Mouse (Mus musculus): ENCODE results near the gene Gm5475. TPM values are rescaled to one million over a fixed set of nuclear protein-coding genes. Genes with fewer than 3 reads are reported as not detected.

Gene Gm5475
- polyA plus RNA-seq, 1 experiment from 2014 or later, result 0.04 TPM

DNA sequence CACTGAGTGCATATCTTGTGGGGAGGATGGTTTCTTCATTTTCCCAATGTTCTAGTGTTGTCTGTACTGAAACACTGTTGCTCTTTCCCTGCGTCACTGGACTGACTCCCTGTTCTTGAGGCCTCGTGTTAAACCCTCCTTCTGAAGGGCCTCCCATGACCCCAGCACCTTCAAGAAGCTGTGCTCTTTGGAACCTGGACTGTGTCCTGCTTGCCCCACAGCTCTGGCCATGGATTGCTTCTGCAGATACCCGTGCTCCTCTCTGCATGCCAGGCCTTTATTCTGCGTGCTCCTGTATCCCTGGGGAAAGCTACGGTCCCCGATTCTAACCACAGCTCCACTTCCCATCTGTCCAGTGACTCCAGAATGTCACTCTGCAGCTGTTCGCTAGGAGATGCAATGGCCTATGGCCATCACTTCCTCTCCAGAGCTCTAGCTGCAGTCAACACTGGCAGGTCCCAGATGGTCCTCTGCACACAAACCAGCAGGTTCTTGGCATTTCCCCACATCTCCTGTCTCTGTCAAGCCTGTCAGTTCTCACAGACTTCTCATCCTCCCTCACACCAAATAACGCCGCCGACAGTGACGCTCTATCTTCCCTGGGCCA lies 8.1 kb downstream of the Gm5475 start:
- Histone ChIP-seq H3K36me3 (ENCODE audit: control insufficient read depth, insufficient read depth) (no peaks in the 10 kb centered on the region), H3K27ac (ENCODE audit: low read length) (no peak overlapping the region), H3K4me3 (ENCODE audit: low read depth, low read length) (no peak overlapping the region), H3K9me3 (replicated peaks; ENCODE audit: control insufficient read depth, low read length) (no peaks in the 10 kb centered on the region), H3K4me1 (ENCODE audit: control insufficient read depth, low read depth, low read length) (peaks cover 10% of the 10 kb centered on the region), H3K4me2 (ENCODE audit: low read depth, low read length) (no peak overlapping the region), H3K9ac (ENCODE audit: low read depth, low read length) (no peak overlapping the region), H3K27me3 (ENCODE audit: control insufficient read depth, insufficient read depth, low read depth, low read length) (peaks cover 4% of the 10 kb centered on the region)
- 64% methylated on average over 11 of the region's 11 CpGs for WGBS (ENCODE audit: insufficient replicate concordance)
- no peak for ATAC-seq (ENCODE audit: low read depth)

DNA sequence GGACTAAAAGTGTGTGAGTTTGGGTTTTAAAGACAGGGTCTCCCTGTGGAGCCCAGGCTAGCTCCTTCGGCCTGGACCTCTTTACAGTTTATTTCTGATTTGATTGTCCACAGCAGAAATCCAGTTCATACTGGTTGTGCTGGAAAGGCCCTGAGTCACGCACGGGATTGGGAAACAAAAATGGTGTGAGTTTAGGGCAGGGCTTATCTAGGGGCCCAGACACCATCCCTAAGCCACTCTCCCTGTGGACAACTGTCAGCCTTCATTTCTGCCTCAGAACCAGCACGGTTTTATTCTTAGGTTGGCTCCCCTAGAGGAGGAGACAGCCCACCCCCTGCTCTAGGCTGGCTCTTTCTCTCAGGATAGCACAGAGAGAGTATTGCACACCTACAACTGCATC lies 11.3 kb downstream of the Gm5475 start:
- Histone ChIP-seq H3K36me3 (ENCODE audit: control insufficient read depth, insufficient read depth) (no peaks in the 10 kb centered on the region), H3K4me3 (ENCODE audit: low read depth, low read length) (no peak overlapping the region), H3K27ac (ENCODE audit: low read length) (no peak overlapping the region), H3K27me3 (ENCODE audit: control insufficient read depth, insufficient read depth, low read depth, low read length) (no peaks in the 10 kb centered on the region), H3K9me3 (replicated peaks; ENCODE audit: control insufficient read depth, low read length) (no peaks in the 10 kb centered on the region), H3K4me2 (ENCODE audit: low read depth, low read length) (no peak overlapping the region), H3K9ac (ENCODE audit: low read depth, low read length) (0 out of 2 replicates have a peak overlapping the region, but pooled peaks have one; percentile 4), H3K4me1 (ENCODE audit: control insufficient read depth, low read depth, low read length) (peaks cover 10% of the 10 kb centered on the region)
- WGBS (ENCODE audit: insufficient replicate concordance), result 32% methylated on average over 4 of the region's 4 CpGs
- ATAC-seq (ENCODE audit: low read depth), result peak; percentile 71

DNA sequence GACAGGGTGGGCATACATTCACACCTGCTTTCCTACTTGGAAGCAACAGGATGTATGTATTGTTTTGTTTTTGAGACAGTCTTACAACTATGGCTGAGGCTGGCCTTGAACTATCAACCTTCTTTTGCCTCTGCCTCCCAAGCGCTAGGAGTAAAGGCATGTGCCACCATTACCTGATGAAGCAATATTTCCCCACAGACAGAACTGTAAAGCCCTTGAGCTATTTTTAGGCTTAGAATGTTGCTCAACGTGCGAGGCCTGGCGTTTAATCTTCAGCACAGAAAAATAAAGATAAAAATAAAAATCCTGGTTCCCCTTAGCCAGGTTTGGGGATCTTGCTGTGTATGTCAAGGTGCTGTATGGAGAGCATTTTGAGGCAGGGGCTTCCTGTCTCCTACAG lies 14.2 kb downstream of the Gm5475 start:
- H3K36me3 ChIP-seq (ENCODE audit: control insufficient read depth, insufficient read depth), result no peaks in the 10 kb centered on the region
- H3K4me2 ChIP-seq (ENCODE audit: low read depth, low read length), result no peak overlapping the region
- H3K27me3 ChIP-seq (ENCODE audit: control insufficient read depth, insufficient read depth, low read depth, low read length), result no peaks in the 10 kb centered on the region
- H3K9ac ChIP-seq (ENCODE audit: low read depth, low read length), result no peak overlapping the region
- no peaks in the 10 kb centered on the region for H3K9me3 ChIP-seq (replicated peaks; ENCODE audit: control insufficient read depth, low read length)
- peak; percentile 42 for ATAC-seq (ENCODE audit: low read depth)
- WGBS (ENCODE audit: insufficient replicate concordance), result 38% methylated on average over 4 of the region's 4 CpGs
- H3K27ac ChIP-seq (ENCODE audit: low read length), result no peak overlapping the region
- peaks cover 10% of the 10 kb centered on the region for H3K4me1 ChIP-seq (ENCODE audit: control insufficient read depth, low read depth, low read length)
- H3K4me3 ChIP-seq (ENCODE audit: low read depth, low read length), result no peak overlapping the region

DNA sequence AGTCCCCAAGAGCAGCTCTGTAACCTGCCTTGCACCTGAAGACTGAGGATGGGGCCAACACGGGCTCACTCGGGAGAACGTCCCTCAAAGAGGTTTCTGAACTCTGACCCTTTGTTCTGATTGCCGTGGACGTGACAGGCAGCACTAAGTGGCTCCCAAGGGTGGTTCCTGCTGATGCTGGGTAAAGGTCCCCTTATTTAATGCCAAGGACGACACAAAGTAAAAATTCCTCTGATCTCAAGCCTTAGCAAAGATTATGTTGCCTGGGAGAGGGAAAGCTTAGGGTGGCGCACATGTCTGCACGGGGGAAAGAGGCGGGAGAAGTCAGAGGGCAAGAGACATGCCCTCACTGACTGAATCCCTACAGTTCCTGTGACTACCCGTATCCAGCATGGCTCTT lies 14.6 kb downstream of the Gm5475 start:
- H3K9ac ChIP-seq (ENCODE audit: low read depth, low read length), result no peak overlapping the region
- no peaks in the 10 kb centered on the region for H3K36me3 ChIP-seq (ENCODE audit: control insufficient read depth, insufficient read depth)
- H3K27me3 ChIP-seq (ENCODE audit: control insufficient read depth, insufficient read depth, low read depth, low read length), result no peaks in the 10 kb centered on the region
- no peak overlapping the region for H3K4me3 ChIP-seq (ENCODE audit: low read depth, low read length)
- H3K27ac ChIP-seq (ENCODE audit: low read length), result no peak overlapping the region
- H3K9me3 ChIP-seq (replicated peaks; ENCODE audit: control insufficient read depth, low read length), result no peaks in the 10 kb centered on the region
- H3K4me2 ChIP-seq (ENCODE audit: low read depth, low read length), result no peak overlapping the region
- peaks cover 10% of the 10 kb centered on the region for H3K4me1 ChIP-seq (ENCODE audit: control insufficient read depth, low read depth, low read length)
- ATAC-seq (ENCODE audit: low read depth), result peak; percentile 56
- 61% methylated on average over 10 of the region's 10 CpGs for WGBS (ENCODE audit: insufficient replicate concordance)

DNA sequence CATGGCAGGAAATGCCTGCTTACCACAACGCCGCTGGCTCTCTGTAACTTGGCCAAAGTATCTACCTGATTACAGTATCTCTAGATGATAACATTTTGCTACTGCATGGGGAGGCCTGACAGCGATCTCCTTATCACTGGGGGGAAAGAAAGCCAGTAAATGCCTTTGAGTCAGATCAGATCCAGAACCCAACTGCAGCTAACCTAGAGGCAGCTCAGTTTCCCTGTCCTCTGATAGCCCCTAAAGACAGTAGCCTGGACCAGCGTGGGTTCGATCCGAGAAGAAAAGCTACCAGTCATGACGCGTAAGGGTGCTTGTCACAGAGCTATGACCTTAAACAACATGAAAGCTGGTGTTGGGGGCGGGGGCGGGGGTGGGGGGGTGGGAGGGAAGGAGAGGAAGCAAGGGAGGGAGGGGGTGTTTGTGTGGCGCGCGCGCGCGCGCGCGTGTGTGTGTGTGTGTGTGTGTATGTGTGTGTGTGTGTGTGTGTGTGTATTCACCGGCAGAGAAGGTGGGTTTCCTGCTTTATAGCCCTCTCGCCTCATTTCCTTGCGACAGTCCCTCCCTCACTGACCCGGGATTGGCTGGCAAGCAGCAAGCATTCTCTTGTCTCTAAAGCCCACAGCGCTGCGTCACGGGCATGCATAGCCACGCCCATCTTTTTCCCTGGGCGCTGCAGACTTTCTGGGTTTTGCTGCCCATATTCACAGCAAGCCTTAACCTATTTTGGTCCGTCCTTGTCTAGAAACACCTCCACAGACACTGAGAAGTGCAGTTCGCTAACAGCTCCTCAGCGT lies 21.4 kb downstream of the Gm5475 start:
- Histone ChIP-seq H3K4me2 (ENCODE audit: low read depth, low read length) (peak overlapping the region; percentile 70), H3K9ac (ENCODE audit: low read depth, low read length) (peak overlapping the region; percentile 47), H3K9me3 (replicated peaks; ENCODE audit: control insufficient read depth, low read length) (no peaks in the 10 kb centered on the region), H3K27ac (ENCODE audit: low read length) (peak overlapping the region; percentile 39), H3K36me3 (ENCODE audit: control insufficient read depth, insufficient read depth) (no peaks in the 10 kb centered on the region), H3K4me3 (ENCODE audit: low read depth, low read length) (peak overlapping the region; percentile 50), H3K4me1 (ENCODE audit: control insufficient read depth, low read depth, low read length) (peaks cover 10% of the 10 kb centered on the region), H3K27me3 (ENCODE audit: control insufficient read depth, insufficient read depth, low read depth, low read length) (no peaks in the 10 kb centered on the region)
- under 1% methylated on average over 21 of the region's 31 CpGs for WGBS (ENCODE audit: insufficient replicate concordance)
- ATAC-seq (ENCODE audit: low read depth), result peak; percentile 98

DNA sequence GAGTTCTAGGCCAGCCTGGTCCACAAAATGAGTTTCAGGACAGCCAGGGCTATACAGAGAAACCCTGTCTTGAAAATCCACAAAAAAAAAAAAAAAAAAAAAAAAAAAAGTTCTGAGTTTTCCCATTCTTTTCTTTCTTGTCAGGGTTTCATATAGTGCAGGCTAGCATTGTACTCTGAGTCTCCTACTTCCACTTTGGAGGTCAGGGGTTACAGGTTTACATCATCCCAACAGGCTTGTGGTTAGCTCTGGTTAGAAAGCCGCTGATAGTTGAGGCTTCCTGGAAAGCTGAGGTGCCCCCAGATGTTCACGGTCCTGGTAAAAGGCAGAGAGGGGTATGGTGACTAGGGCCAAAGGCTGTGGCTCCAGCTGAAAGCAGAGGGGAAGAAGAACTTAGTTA lies 24.9 kb downstream of the Gm5475 start:
- H3K36me3 ChIP-seq (ENCODE audit: control insufficient read depth, insufficient read depth), result no peaks in the 10 kb centered on the region
- no peaks in the 10 kb centered on the region for H3K9me3 ChIP-seq (replicated peaks; ENCODE audit: control insufficient read depth, low read length)
- no peak for ATAC-seq (ENCODE audit: low read depth)
- H3K9ac ChIP-seq (ENCODE audit: low read depth, low read length), result no peak overlapping the region
- peaks cover 10% of the 10 kb centered on the region for H3K4me1 ChIP-seq (ENCODE audit: control insufficient read depth, low read depth, low read length)
- no peak overlapping the region for H3K4me3 ChIP-seq (ENCODE audit: low read depth, low read length)
- H3K4me2 ChIP-seq (ENCODE audit: low read depth, low read length), result no peak overlapping the region
- WGBS (ENCODE audit: insufficient replicate concordance), result 12% methylated on average over 2 of the region's 2 CpGs
- H3K27ac ChIP-seq (ENCODE audit: low read length), result no peak overlapping the region
- no peaks in the 10 kb centered on the region for H3K27me3 ChIP-seq (ENCODE audit: control insufficient read depth, insufficient read depth, low read depth, low read length)

DNA sequence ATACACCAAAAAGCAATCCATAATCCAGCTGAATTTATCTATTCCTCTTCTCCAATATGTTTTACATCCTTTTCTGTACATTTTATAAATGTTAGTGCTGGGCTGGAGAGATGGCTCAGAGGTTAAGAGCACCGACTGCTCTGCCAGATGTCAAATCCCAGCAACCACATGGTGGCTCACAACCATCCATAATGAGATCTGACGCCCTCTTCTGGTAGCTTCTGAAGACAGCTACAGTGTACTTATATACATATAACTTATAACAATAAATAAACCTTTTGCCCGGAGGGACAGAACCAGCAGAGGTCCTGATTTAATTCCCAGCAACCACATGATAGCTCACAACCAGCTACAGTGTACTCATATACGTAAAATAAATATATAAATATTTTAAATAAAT lies 26.6 kb downstream of the Gm5475 start:
- no peak overlapping the region for H3K4me3 ChIP-seq (ENCODE audit: low read depth, low read length)
- peaks cover 6% of the 10 kb centered on the region for H3K4me1 ChIP-seq (ENCODE audit: control insufficient read depth, low read depth, low read length)
- no peak overlapping the region for H3K27ac ChIP-seq (ENCODE audit: low read length)
- WGBS (ENCODE audit: insufficient replicate concordance), result 64% methylated on average over 4 of the region's 4 CpGs
- H3K9ac ChIP-seq (ENCODE audit: low read depth, low read length), result no peak overlapping the region
- no peak overlapping the region for H3K4me2 ChIP-seq (ENCODE audit: low read depth, low read length)
- no peak for ATAC-seq (ENCODE audit: low read depth)
- H3K27me3 ChIP-seq (ENCODE audit: control insufficient read depth, insufficient read depth, low read depth, low read length), result no peaks in the 10 kb centered on the region
- H3K36me3 ChIP-seq (ENCODE audit: control insufficient read depth, insufficient read depth), result no peaks in the 10 kb centered on the region
- no peaks in the 10 kb centered on the region for H3K9me3 ChIP-seq (replicated peaks; ENCODE audit: control insufficient read depth, low read length)

DNA sequence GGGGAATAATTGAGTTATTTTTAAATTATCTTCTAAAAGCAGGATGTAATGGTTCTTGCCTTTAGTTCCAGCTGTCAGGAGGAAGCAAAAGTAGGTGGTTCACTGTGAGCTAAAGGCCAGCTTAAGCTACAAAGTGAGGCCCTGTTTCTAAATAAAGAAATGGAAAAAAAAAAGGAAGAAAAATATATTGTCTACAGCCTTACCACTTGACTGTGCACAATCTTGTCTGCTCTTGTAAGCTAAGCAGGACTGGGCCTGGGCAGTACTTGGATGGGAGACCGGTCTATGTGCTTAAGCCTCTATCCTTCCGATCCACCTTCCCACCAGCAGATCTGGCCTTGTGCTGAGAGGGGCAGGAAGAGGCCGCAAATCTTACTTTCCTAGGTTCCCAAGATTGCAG lies 27.5 kb downstream of the Gm5475 start:
- H3K27me3 ChIP-seq (ENCODE audit: control insufficient read depth, insufficient read depth, low read depth, low read length), result no peaks in the 10 kb centered on the region
- ATAC-seq (ENCODE audit: low read depth), result no peak
- H3K9ac ChIP-seq (ENCODE audit: low read depth, low read length), result no peak overlapping the region
- H3K9me3 ChIP-seq (replicated peaks; ENCODE audit: control insufficient read depth, low read length), result no peaks in the 10 kb centered on the region
- WGBS (ENCODE audit: insufficient replicate concordance), result 75% methylated on average over 3 of the region's 3 CpGs
- no peak overlapping the region for H3K27ac ChIP-seq (ENCODE audit: low read length)
- no peak overlapping the region for H3K4me3 ChIP-seq (ENCODE audit: low read depth, low read length)
- no peaks in the 10 kb centered on the region for H3K4me1 ChIP-seq (ENCODE audit: control insufficient read depth, low read depth, low read length)
- H3K36me3 ChIP-seq (ENCODE audit: control insufficient read depth, insufficient read depth), result no peaks in the 10 kb centered on the region
- no peak overlapping the region for H3K4me2 ChIP-seq (ENCODE audit: low read depth, low read length)

DNA sequence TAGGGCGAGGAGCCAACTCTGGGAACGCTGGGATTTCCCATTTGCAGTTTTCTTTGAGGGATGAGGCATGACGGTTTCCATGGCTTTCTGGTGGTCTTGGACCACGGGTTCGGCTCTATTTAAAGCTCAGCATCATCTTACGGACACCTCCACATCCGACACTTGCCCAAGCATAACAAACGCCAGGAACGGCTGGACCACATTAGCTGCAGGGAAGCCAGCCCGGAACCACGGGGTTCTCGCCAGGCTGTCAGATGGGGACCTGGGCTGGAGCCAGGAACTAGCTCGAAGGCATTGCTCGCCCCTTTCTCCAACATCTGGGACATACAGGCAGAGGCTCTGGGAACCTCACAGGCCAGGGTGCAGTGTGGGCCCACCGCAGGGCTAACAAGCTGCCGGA lies 29.3 kb downstream of the Gm5475 start:
- ATAC-seq (ENCODE audit: low read depth), result no peak
- 72% methylated on average over 16 of the region's 16 CpGs for WGBS (ENCODE audit: insufficient replicate concordance)
- no peaks in the 10 kb centered on the region for H3K27me3 ChIP-seq (ENCODE audit: control insufficient read depth, insufficient read depth, low read depth, low read length)
- H3K4me1 ChIP-seq (ENCODE audit: control insufficient read depth, low read depth, low read length), result no peaks in the 10 kb centered on the region
- H3K9ac ChIP-seq (ENCODE audit: low read depth, low read length), result no peak overlapping the region
- H3K4me2 ChIP-seq (ENCODE audit: low read depth, low read length), result no peak overlapping the region
- no peaks in the 10 kb centered on the region for H3K9me3 ChIP-seq (replicated peaks; ENCODE audit: control insufficient read depth, low read length)
- no peaks in the 10 kb centered on the region for H3K36me3 ChIP-seq (ENCODE audit: control insufficient read depth, insufficient read depth)
- no peak overlapping the region for H3K4me3 ChIP-seq (ENCODE audit: low read depth, low read length)
- no peak overlapping the region for H3K27ac ChIP-seq (ENCODE audit: low read length)
